Mouse (Mus musculus) MEL (cell line): ENCODE measurements at regions not wholly inside any gene's neighbourhood (a gene's known extent, or its start where the extent isn't known, plus 50 kb on each side); places are given as distances from the start of the nearest gene placed in this dataset.

ENCODE experiments used
- DNase-seq: peaks from one replicate; pipeline ENCODE4 v3.0.0; 2011; ENCODE audit warnings: low read depth, low spot score
- H3K27ac ChIP-seq: 2 replicates; pipeline ENCODE4 v1.5.1; 2012; ENCODE audit warnings: low read depth, mild to moderate bottlenecking, control low read depth, low read length, moderate library complexity; ENCODE audit not compliant: control insufficient read depth
- H3K27me3 ChIP-seq, 2 experiments: fragments of 150-350 bp in 1 of 2; sonication (generic) in 1 of 2; 2 replicates each; pipeline ENCODE4 v1.6.1; 2012; ENCODE audit warnings: low read length in 2 of 2, mild to moderate bottlenecking in 2 of 2, improper control_type of control experiment in 1 of 2, moderate library complexity in 1 of 2; ENCODE audit not compliant: insufficient read depth in 2 of 2, control insufficient read depth in 1 of 2
- H3K36me3 ChIP-seq, 2 experiments: 2 replicates each; pipeline ENCODE4 v1.6.1; 2012 to 2014; ENCODE audit warnings: low read length in 2 of 2, improper control_type of control experiment in 1 of 2, inconsistent platforms in 1 of 2, mild to moderate bottlenecking in 1 of 2; ENCODE audit not compliant: insufficient read depth in 2 of 2, control insufficient read depth in 1 of 2
- H3K4me1 ChIP-seq, 2 experiments: fragments of 150-350 bp in 1 of 2; sonication (generic) in 1 of 2; 2 replicates each; pipeline ENCODE4 v1.6.1; 2012; ENCODE audit warnings: low read length in 2 of 2, improper control_type of control experiment in 1 of 2, mild to moderate bottlenecking in 1 of 2; ENCODE audit not compliant: insufficient read depth in 2 of 2, control insufficient read depth in 1 of 2
- H3K4me3 ChIP-seq, 2 experiments: fragments of 150-350 bp in 1 of 2; sonication (generic) in 1 of 2; 2 replicates each; pipeline ENCODE4 v1.5.1; 2012; ENCODE audit warnings: low read depth in 2 of 2, low read length in 2 of 2, mild to moderate bottlenecking in 2 of 2, moderate library complexity in 2 of 2, control low read depth in 1 of 2, improper control_type of control experiment in 1 of 2; ENCODE audit not compliant: control insufficient read depth in 1 of 2, insufficient read depth in 1 of 2
- H3K79me2 ChIP-seq: 2 replicates; pipeline ENCODE4 v1.6.1; 2012; ENCODE audit warnings: mild to moderate bottlenecking, low read length, moderate library complexity; ENCODE audit not compliant: control insufficient read depth, poor library complexity, insufficient read depth
- H3K9ac ChIP-seq: 2 replicates; pipeline ENCODE4 v1.6.1; 2012; ENCODE audit warnings: low read depth, mild to moderate bottlenecking, control low read depth, low read length, moderate library complexity; ENCODE audit not compliant: control insufficient read depth, poor library complexity, severe bottlenecking
- H3K9me3 ChIP-seq: fragments of 150-350 bp; sonication (generic); replicated peaks from 2 replicates; pipeline ENCODE4 v1.6.1; 2012; ENCODE audit warnings: mild to moderate bottlenecking, low read length, improper control_type of control experiment, moderate library complexity; ENCODE audit not compliant: insufficient read depth
- BHLHE40 ChIP-seq: IDR thresholded peaks from 2 replicates; pipeline ENCODE4 v1.6.1; 2012; ENCODE audit warnings: low read depth, mild to moderate bottlenecking, inconsistent platforms, low read length, improper control_type of control experiment, borderline replicate concordance
- CHD2 ChIP-seq: IDR thresholded peaks from 2 replicates; pipeline ENCODE4 v1.6.1; 2011; ENCODE audit warnings: low read length, improper control_type of control experiment
- E2F4 ChIP-seq: IDR thresholded peaks from 2 replicates; pipeline ENCODE4 v1.6.1; 2011; ENCODE audit warnings: low read depth, low read length, improper control_type of control experiment, borderline replicate concordance
- ELF1 ChIP-seq: IDR thresholded peaks from 2 replicates; pipeline ENCODE4 v1.6.1; 2014; ENCODE audit warnings: low read depth, mild to moderate bottlenecking, inconsistent platforms, low read length, improper control_type of control experiment, moderate library complexity
- EP300 ChIP-seq, 2 experiments: IDR thresholded peaks; 2 replicates each; pipeline ENCODE4 v1.6.1; 2011; ENCODE audit warnings: improper control_type of control experiment in 2 of 2, low read length in 2 of 2, low read depth in 1 of 2, mild to moderate bottlenecking in 1 of 2
- GABPA ChIP-seq: IDR thresholded peaks from 2 replicates; pipeline ENCODE4 v1.6.1; 2012; ENCODE audit warnings: low read depth, mild to moderate bottlenecking, inconsistent platforms, low read length, improper control_type of control experiment, moderate library complexity
- GATA1 ChIP-seq: IDR thresholded peaks from 2 replicates; pipeline ENCODE4 v1.6.1; 2011; ENCODE audit warnings: low read depth, low read length, improper control_type of control experiment
- HCFC1 ChIP-seq: IDR thresholded peaks from 2 replicates; pipeline ENCODE4 v1.6.1; 2012; ENCODE audit warnings: low read depth, mild to moderate bottlenecking, inconsistent platforms, low read length, improper control_type of control experiment, moderate library complexity
- JUND ChIP-seq: IDR thresholded peaks from 2 replicates; pipeline ENCODE4 v1.6.1; 2011; ENCODE audit warnings: low read depth, mild to moderate bottlenecking, improper control_type of control experiment, low read length
- MAX ChIP-seq: IDR thresholded peaks from 2 replicates; pipeline ENCODE4 v1.6.1; 2011; ENCODE audit warnings: low read length, improper control_type of control experiment
- MXI1 ChIP-seq: IDR thresholded peaks from 2 replicates; pipeline ENCODE4 v1.6.1; 2011; ENCODE audit warnings: mild to moderate bottlenecking, low read depth, low read length, improper control_type of control experiment
- MYB ChIP-seq: IDR thresholded peaks from 2 replicates; pipeline ENCODE4 v1.6.1; 2011; ENCODE audit warnings: mild to moderate bottlenecking, low read depth, low read length, improper control_type of control experiment
- MYC ChIP-seq: IDR thresholded peaks from 2 replicates; pipeline ENCODE4 v1.6.1; 2011; ENCODE audit warnings: low read depth, mild to moderate bottlenecking, low read length, improper control_type of control experiment, moderate library complexity
- NELFE ChIP-seq: IDR thresholded peaks from 2 replicates; pipeline ENCODE4 v1.6.1; 2011; ENCODE audit warnings: low read depth, low read length, improper control_type of control experiment
- NRF1 ChIP-seq: IDR thresholded peaks from 2 replicates; pipeline ENCODE4 v1.6.1; 2014; ENCODE audit warnings: low read depth, mild to moderate bottlenecking, inconsistent platforms, low read length, improper control_type of control experiment, moderate library complexity; ENCODE audit not compliant: poor library complexity, insufficient read depth, severe bottlenecking
- POLR2AphosphoS2 ChIP-seq: IDR thresholded peaks from 2 replicates; pipeline ENCODE4 v1.6.1; 2011; ENCODE audit warnings: low read length, improper control_type of control experiment
- POLR2AphosphoS5 ChIP-seq: IDR thresholded peaks from 2 replicates; pipeline ENCODE4 v1.6.1; 2012; ENCODE audit warnings: low read depth, borderline replicate concordance, mild to moderate bottlenecking, inconsistent platforms, low read length, moderate library complexity, mixed read lengths
- RAD21 ChIP-seq: IDR thresholded peaks from 2 replicates; pipeline ENCODE4 v1.6.1; 2011; ENCODE audit warnings: mild to moderate bottlenecking, low read depth, low read length, improper control_type of control experiment
- RCOR1 ChIP-seq: IDR thresholded peaks from 2 replicates; pipeline ENCODE4 v1.6.1; 2012; ENCODE audit warnings: low read depth, mild to moderate bottlenecking, inconsistent platforms, low read length, improper control_type of control experiment
- SIN3A ChIP-seq: IDR thresholded peaks from 2 replicates; pipeline ENCODE4 v1.6.1; 2012; ENCODE audit warnings: low read length, improper control_type of control experiment, inconsistent platforms
- SMC3 ChIP-seq: IDR thresholded peaks from 2 replicates; pipeline ENCODE4 v1.6.1; 2011; ENCODE audit warnings: low read depth, low read length, improper control_type of control experiment
- TAL1 ChIP-seq: IDR thresholded peaks from 2 replicates; pipeline ENCODE4 v1.6.1; 2012; ENCODE audit warnings: mild to moderate bottlenecking, inconsistent platforms, low read length, moderate library complexity, mixed read lengths
- TBP ChIP-seq: IDR thresholded peaks from 2 replicates; pipeline ENCODE4 v1.8.0; 2011; ENCODE audit warnings: low read depth, low read length, improper control_type of control experiment
- UBTF ChIP-seq: IDR thresholded peaks from 2 replicates; pipeline ENCODE4 v1.6.1; 2012; ENCODE audit warnings: low read depth, mild to moderate bottlenecking, inconsistent platforms, low read length, improper control_type of control experiment, moderate library complexity, borderline replicate concordance; ENCODE audit not compliant: insufficient read depth
- USF1 ChIP-seq: IDR thresholded peaks from 2 replicates; pipeline ENCODE4 v1.6.1; 2014; ENCODE audit warnings: low read depth, mild to moderate bottlenecking, inconsistent platforms, low read length, improper control_type of control experiment, moderate library complexity
- ZC3H11A ChIP-seq: IDR thresholded peaks from 2 replicates; pipeline ENCODE4 v1.6.1; 2012; ENCODE audit warnings: low read depth, mild to moderate bottlenecking, inconsistent platforms, low read length, improper control_type of control experiment
- ZKSCAN1 ChIP-seq: IDR thresholded peaks from 2 replicates; pipeline ENCODE4 v1.6.1; 2012; ENCODE audit warnings: low read depth, mild to moderate bottlenecking, inconsistent platforms, low read length, improper control_type of control experiment, moderate library complexity
- ZMIZ1 ChIP-seq: IDR thresholded peaks from 2 replicates; pipeline ENCODE4 v1.6.1; 2012; ENCODE audit warnings: low read depth, mild to moderate bottlenecking, inconsistent platforms, low read length, improper control_type of control experiment, moderate library complexity
- ZNF384 ChIP-seq: IDR thresholded peaks from 2 replicates; pipeline ENCODE4 v1.6.1; 2012; ENCODE audit warnings: low read depth, mild to moderate bottlenecking, inconsistent platforms, low read length, improper control_type of control experiment

DNA sequence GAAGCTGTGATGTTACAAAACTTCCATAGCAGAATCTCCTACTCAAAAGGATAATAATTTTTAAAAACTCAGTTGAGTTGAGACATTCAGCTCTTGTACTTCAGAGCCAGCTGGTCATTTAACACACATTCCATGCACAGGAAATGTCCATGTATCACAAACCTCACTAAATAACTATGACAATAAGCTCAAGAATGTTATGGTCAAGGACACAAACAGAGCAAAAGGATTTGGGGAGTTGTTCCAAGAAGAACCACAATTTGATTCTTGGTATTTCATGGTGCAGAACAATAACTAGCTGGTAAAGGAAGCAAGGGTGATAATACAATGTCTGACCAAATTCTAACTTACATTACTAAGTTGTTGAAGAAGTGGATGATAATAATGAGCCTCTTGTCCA lies 471.4 kb upstream of the 2610301B20Rik start (continued):
- TF ChIP-seq E2F4 = no peak

- no peaks in the 10 kb centered on the region for H3K4me1 ChIP-seq
- no peaks in the 10 kb centered on the region for H3K27me3 ChIP-seq
- no peak overlapping the region for H3K9ac ChIP-seq
- no peaks in the 10 kb centered on the region for H3K9me3 ChIP-seq
- H3K36me3 ChIP-seq = no peaks in the 10 kb centered on the region
- no peak overlapping the region for H3K4me3 ChIP-seq
- no peak overlapping the region for H3K27ac ChIP-seq
- H3K79me2 ChIP-seq = no peaks in the 10 kb centered on the region
- TF ChIP-seq HCFC1 = no peak
- TF ChIP-seq POLR2AphosphoS2 = no peak
- TF ChIP-seq E2F4 = no peak
- no peak for TF ChIP-seq ZNF384
- TF ChIP-seq MAX = no peak
- TF ChIP-seq GATA1 = no peak
- TF ChIP-seq RCOR1 = no peak
- no peak for TF ChIP-seq SIN3A
- no peak for TF ChIP-seq MXI1
- TF ChIP-seq BHLHE40 = no peak
- no peak for TF ChIP-seq ELF1
- TF ChIP-seq UBTF = no peak
- no peak for TF ChIP-seq POLR2AphosphoS5
- TF ChIP-seq JUND = no peak
- TF ChIP-seq TAL1 = no peak
- TF ChIP-seq ZC3H11A = no peak
- no peak for TF ChIP-seq ZMIZ1
- TF ChIP-seq EP300 (IDR thresholded peaks at IDR 0.05; ENCODE audit: low read depth in 1 of 2, low read length in 2 of 2) = no peak
- no peak for TF ChIP-seq ZKSCAN1
- no peak for DNase-seq
These were observed 469.9 kb upstream of the 2610301B20Rik start for GRCm38 (mm10) chr4:10404438-10404837.

DNA sequence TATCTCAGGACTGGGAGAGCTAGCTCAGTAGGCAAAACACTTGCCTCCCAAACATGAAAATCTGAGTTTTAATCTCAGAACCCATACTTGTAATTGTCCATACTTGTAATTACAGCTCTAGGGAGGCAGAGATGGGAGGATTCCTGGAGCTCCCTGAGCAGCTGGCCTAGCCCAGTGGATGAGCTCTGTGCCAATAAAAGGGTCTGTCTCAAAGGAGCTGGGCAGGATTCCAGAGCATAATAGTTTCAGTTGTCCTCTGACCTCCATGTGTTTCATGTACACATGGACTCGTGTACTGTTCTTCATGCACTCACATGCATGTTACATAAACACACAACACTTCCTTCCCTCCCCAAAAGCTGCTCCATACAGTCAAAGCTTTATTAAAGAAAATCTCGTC lies 469.2 kb upstream of the 2610301B20Rik start:
- no peak for DNase-seq
- Histone ChIP-seq H3K9ac (no peak overlapping the region), H3K27me3 (no peaks in the 10 kb centered on the region), H3K4me3 (no peak overlapping the region), H3K9me3 (no peaks in the 10 kb centered on the region), H3K79me2 (no peaks in the 10 kb centered on the region), H3K27ac (no peak overlapping the region), H3K36me3 (no peaks in the 10 kb centered on the region), H3K4me1 (no peaks in the 10 kb centered on the region)
- TF ChIP-seq POLR2AphosphoS5 = no peak
- TF ChIP-seq JUND = no peak
- no peak for TF ChIP-seq TBP
- no peak for TF ChIP-seq NRF1
- no peak for TF ChIP-seq GABPA
- no peak for TF ChIP-seq E2F4
- TF ChIP-seq ZKSCAN1 = no peak
- TF ChIP-seq EP300 (IDR thresholded peaks at IDR 0.05; ENCODE audit: low read depth in 1 of 2, low read length in 2 of 2) = no peak
- no peak for TF ChIP-seq RAD21
- TF ChIP-seq MYC = no peak
- no peak for TF ChIP-seq SMC3
- no peak for TF ChIP-seq MYB
- TF ChIP-seq ZNF384 = no peak
- no peak for TF ChIP-seq ZC3H11A
- no peak for TF ChIP-seq RCOR1
- no peak for TF ChIP-seq GATA1
- no peak for TF ChIP-seq CHD2
- no peak for TF ChIP-seq USF1
- no peak for TF ChIP-seq NELFE
- TF ChIP-seq MXI1 = no peak
